Mouse (Mus musculus): ENCODE measurements at regions not wholly inside any gene's neighbourhood (a gene's known extent, or its start where the extent isn't known, plus 50 kb on each side); places are given as distances from the start of the nearest gene placed in this dataset.

DNA sequence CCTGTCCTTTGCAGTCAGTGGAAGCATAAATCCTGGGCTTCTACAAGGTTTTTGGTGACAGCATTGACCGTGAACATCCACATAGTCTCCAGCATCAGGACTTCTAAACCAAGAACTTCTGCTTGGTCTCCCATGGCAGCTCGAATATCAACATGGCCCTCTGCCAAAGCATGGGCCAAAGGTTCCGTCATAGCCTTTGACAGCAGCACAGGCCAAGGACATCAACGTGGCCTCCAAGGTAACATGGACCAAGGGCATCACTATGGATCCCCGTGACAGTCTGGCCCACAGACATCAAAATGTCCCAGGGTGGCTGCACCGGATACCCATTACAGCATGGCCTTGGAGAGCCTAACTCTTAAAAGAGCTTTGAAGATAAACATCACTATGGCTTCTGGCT lies 275.5 kb upstream of the Irx5 start:
- H3K4me3 ChIP-seq (replicated peaks; ENCODE audit: low read length): no peak overlapping the region
- peaks cover 3% of the 10 kb centered on the region; the same call in 1 of the 2 replicates for H3K9me3 ChIP-seq (ENCODE audit: low read length)
- no peaks in the 10 kb centered on the region for H3K36me3 ChIP-seq (ENCODE audit: insufficient read depth, low read length)
- peaks cover 5% of the 10 kb centered on the region for H3K4me1 ChIP-seq (replicated peaks; ENCODE audit: low read depth, low read length)
- peaks cover 9% of the 10 kb centered on the region; the same call in 1 of the 2 replicates for H3K27me3 ChIP-seq (ENCODE audit: insufficient read depth, low read length)
- no peak for TF ChIP-seq NANOG (IDR thresholded peaks at IDR 0.05; ENCODE audit: borderline replicate concordance, low read length)
- no peak for TF ChIP-seq POU5F1 (IDR thresholded peaks at IDR 0.05; ENCODE audit: borderline replicate concordance, low read length)
- TF ChIP-seq CTCF (conservative IDR thresholded peaks at IDR 0.05; ENCODE audit: low read length): no peak

DNA sequence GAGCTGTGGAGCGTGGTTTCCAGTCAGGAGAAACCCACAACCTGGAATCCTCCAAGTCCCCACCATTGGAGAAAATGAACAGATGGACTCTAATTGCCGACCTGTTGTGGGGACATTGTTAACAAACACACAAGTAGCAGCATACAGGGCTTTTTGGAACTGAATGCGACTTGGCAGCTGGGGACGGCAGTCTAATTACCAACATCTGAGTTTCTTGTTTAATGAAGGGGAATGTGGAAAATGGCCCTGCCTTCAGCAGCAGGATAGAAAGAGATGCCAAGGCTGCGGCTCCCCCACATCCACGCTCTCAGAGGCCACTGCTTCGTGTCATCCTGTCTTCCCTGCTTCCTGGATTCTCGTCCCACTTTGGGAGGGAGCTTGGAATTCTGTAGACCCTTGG lies 276.6 kb upstream of the Irx5 start:
- Histone ChIP-seq H3K36me3 (ENCODE audit: insufficient read depth, low read length) (no peaks in the 10 kb centered on the region), H3K9me3 (ENCODE audit: low read length) (peaks cover 3% of the 10 kb centered on the region; the same call in 1 of the 2 replicates), H3K4me1 (replicated peaks; ENCODE audit: low read depth, low read length) (peaks cover 5% of the 10 kb centered on the region), H3K27me3 (ENCODE audit: insufficient read depth, low read length) (peaks cover 13% of the 10 kb centered on the region; the same call in 1 of the 2 replicates), H3K4me3 (replicated peaks; ENCODE audit: low read length) (no peak overlapping the region)
- TF ChIP-seq POU5F1 (IDR thresholded peaks at IDR 0.05; ENCODE audit: borderline replicate concordance, low read length) (no peak), CTCF (conservative IDR thresholded peaks at IDR 0.05; ENCODE audit: low read length) (no peak), NANOG (IDR thresholded peaks at IDR 0.05; ENCODE audit: borderline replicate concordance, low read length) (no peak)

DNA sequence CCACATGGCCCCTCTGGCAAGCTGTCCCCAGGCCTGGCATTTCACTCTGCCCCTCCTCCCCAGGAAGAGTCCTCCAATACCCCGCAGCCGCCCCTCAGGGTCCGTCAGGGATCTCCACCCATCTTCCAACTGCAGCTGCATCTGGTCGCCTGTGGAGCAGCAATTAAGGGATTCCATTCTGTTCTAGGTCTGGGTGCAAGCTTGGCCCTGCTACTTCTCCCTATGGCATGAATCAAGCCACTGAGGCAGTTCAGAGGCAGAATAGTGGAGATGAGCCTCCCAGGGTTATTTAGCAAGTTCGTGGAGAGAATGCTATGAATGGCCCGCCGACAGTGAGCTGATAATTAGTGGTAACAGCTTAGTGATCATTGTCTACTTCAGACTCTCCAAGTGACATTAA lies 275.7 kb upstream of the Irx3 start:
- peaks cover 13% of the 10 kb centered on the region; the same call in 1 of the 2 replicates for H3K27me3 ChIP-seq (ENCODE audit: insufficient read depth, low read length)
- no peaks in the 10 kb centered on the region for H3K36me3 ChIP-seq (ENCODE audit: insufficient read depth, low read length)
- TF ChIP-seq NANOG (IDR thresholded peaks at IDR 0.05; ENCODE audit: borderline replicate concordance, low read length): no peak
- no peak for TF ChIP-seq CTCF (conservative IDR thresholded peaks at IDR 0.05; ENCODE audit: low read length)
- TF ChIP-seq POU5F1 (IDR thresholded peaks at IDR 0.05; ENCODE audit: borderline replicate concordance, low read length): no peak

DNA sequence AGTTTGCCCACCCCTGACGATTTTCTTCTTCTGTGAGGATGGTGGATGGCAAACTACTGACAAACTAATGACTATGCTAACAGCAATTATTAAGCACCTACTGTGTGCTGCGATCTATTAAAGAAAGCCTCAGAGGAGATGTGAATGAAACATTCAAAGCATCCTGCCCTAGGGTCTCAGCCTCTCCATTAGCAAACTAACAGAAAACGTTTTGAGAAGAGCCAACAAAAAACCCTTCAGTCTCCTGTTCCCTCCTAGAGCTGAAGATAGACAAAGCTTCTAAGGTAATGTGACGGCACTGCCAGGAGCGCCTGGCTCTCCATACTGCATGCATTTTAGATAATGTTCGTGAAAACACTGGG lies 270.4 kb upstream of the Irx3 start:
- peaks cover 9% of the 10 kb centered on the region for H3K9me3 ChIP-seq (ENCODE audit: low read length)
- no peaks in the 10 kb centered on the region for H3K36me3 ChIP-seq (ENCODE audit: insufficient read depth, low read length)
- peaks cover 10% of the 10 kb centered on the region; the same call in 1 of the 2 replicates for H3K27me3 ChIP-seq (ENCODE audit: insufficient read depth, low read length)
- peaks cover 58% of the 10 kb centered on the region for H3K4me1 ChIP-seq (replicated peaks; ENCODE audit: low read depth, low read length)
- H3K4me3 ChIP-seq (replicated peaks; ENCODE audit: low read length): no peak overlapping the region
- TF ChIP-seq NANOG (IDR thresholded peaks at IDR 0.05; ENCODE audit: borderline replicate concordance, low read length) (no peak), CTCF (conservative IDR thresholded peaks at IDR 0.05; ENCODE audit: low read length) (no peak), POU5F1 (IDR thresholded peaks at IDR 0.05; ENCODE audit: borderline replicate concordance, low read length) (no peak)

More for the DNA sequence above, 275.7 kb upstream of the Irx3 start:
- H3K4me1 ChIP-seq (replicated peaks; ENCODE audit: low read depth, low read length): peaks cover 15% of the 10 kb centered on the region
- no peak overlapping the region for H3K4me3 ChIP-seq (replicated peaks; ENCODE audit: low read length)
- peaks cover 9% of the 10 kb centered on the region for H3K9me3 ChIP-seq (ENCODE audit: low read length)

DNA sequence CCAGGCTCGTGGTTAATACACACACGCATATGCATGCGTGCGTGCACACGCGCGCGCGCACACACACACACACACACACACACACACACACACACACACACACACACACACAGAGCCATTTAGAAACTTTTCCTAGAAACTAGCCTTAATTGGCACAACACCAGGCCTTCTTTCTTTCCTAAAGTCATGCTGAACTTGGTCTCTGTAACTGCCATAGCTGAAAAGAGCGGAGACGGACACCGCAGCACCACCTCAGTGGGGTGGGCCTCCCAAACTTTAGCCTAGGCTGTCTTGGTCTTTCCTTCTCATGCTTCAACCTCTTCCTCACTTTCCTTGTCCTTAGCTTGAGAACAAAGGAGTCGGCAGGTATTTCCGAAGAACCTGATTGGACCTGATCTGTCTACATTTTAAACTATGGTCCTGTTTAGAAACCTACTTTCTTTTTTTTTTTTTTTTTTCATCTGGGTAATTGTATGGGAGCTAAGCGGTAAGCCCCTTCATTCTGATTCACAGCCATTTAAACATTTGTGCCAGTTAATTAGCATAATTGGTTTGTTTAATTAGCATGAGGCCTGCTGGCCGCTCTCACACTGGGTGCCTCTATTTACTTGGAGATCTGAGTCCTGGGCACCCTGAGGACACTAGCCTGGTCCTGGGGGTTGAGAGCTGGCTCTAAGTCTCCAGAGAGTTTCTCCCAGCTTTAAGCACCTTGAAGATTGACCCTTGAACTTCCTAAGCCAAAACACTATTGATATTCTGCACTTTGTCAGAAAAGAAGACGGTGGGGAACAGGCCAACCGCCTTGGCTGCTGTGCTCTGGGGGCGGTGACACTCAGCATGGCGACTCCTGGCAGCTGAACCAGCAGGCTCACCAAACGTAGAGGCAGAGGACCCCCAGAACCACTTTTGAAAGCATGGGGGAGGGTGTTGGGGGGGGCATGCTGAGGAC lies 269.7 kb upstream of the Irx3 start:
- peaks cover 64% of the 10 kb centered on the region for H3K4me1 ChIP-seq (replicated peaks; ENCODE audit: low read depth, low read length)
- peaks cover 9% of the 10 kb centered on the region; the same call in 1 of the 2 replicates for H3K27me3 ChIP-seq (ENCODE audit: insufficient read depth, low read length)
- TF ChIP-seq NANOG (IDR thresholded peaks at IDR 0.05; ENCODE audit: borderline replicate concordance, low read length) (no peak), POU5F1 (IDR thresholded peaks at IDR 0.05; ENCODE audit: borderline replicate concordance, low read length) (no peak), CTCF (conservative IDR thresholded peaks at IDR 0.05; ENCODE audit: low read length) (no peak)
- no peak overlapping the region for H3K4me3 ChIP-seq (replicated peaks; ENCODE audit: low read length)
- peaks cover 9% of the 10 kb centered on the region for H3K9me3 ChIP-seq (ENCODE audit: low read length)
- no peaks in the 10 kb centered on the region for H3K36me3 ChIP-seq (ENCODE audit: insufficient read depth, low read length)

DNA sequence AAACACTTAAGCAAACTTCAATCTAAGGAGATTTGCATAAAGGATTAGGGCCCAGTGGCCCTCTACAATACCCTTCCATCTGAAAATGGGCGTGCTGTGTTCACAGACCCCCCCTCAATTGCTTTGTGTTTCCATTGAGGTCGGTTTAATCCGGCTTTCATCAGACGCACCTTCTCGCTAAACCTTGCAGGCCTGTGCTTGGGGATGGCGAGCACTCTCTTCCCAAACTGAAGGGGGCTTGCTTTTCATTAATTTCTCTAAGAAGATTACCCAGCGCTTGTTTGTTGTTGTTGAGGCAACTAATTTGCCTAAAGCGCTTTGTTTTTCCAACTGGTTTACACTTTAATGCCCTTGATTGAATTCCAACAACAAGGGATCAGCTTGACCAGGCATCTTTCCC lies 268.8 kb upstream of the Irx3 start:
- H3K4me1 ChIP-seq (replicated peaks; ENCODE audit: low read depth, low read length): peaks cover 73% of the 10 kb centered on the region
- H3K4me3 ChIP-seq (replicated peaks; ENCODE audit: low read length): no peak overlapping the region
- peaks cover 6% of the 10 kb centered on the region; the same call in 1 of the 2 replicates for H3K27me3 ChIP-seq (ENCODE audit: insufficient read depth, low read length)
- peaks cover 9% of the 10 kb centered on the region for H3K9me3 ChIP-seq (ENCODE audit: low read length)
- H3K36me3 ChIP-seq (ENCODE audit: insufficient read depth, low read length): no peaks in the 10 kb centered on the region
- TF ChIP-seq NANOG (IDR thresholded peaks at IDR 0.05; ENCODE audit: borderline replicate concordance, low read length) (no peak), POU5F1 (IDR thresholded peaks at IDR 0.05; ENCODE audit: borderline replicate concordance, low read length) (no peak), CTCF (conservative IDR thresholded peaks at IDR 0.05; ENCODE audit: low read length) (no peak)

DNA sequence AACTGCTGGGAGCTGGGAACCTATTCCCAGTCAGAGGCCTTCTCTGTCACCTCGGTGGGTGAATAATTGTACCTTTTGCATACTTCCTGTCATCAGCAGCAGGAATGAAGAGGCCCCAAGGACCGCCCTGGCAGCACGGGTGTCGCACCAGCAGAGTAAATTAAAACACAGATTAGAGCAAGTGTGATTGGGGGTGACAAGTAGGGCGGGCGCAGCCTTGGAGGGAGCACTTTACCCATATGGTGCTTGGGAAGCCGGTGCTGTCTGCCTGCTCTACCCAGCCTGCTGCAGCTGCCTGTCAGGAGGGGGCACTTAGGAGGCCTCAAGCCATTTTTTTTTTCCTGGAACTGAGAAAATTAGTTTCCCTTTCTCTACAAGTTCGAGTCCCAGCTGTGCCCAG lies 264.6 kb upstream of the Irx3 start:
- Histone ChIP-seq H3K27me3 (ENCODE audit: insufficient read depth, low read length) (peaks cover 9% of the 10 kb centered on the region; the same call in 1 of the 2 replicates), H3K4me3 (replicated peaks; ENCODE audit: low read length) (no peak overlapping the region; the same call in 1 of the 2 replicates), H3K4me1 (replicated peaks; ENCODE audit: low read depth, low read length) (peaks cover 72% of the 10 kb centered on the region), H3K9me3 (ENCODE audit: low read length) (no peaks in the 10 kb centered on the region), H3K36me3 (ENCODE audit: insufficient read depth, low read length) (no peaks in the 10 kb centered on the region)
- no peak for TF ChIP-seq POU5F1 (IDR thresholded peaks at IDR 0.05; ENCODE audit: borderline replicate concordance, low read length)
- TF ChIP-seq NANOG (IDR thresholded peaks at IDR 0.05; ENCODE audit: borderline replicate concordance, low read length): no peak

DNA sequence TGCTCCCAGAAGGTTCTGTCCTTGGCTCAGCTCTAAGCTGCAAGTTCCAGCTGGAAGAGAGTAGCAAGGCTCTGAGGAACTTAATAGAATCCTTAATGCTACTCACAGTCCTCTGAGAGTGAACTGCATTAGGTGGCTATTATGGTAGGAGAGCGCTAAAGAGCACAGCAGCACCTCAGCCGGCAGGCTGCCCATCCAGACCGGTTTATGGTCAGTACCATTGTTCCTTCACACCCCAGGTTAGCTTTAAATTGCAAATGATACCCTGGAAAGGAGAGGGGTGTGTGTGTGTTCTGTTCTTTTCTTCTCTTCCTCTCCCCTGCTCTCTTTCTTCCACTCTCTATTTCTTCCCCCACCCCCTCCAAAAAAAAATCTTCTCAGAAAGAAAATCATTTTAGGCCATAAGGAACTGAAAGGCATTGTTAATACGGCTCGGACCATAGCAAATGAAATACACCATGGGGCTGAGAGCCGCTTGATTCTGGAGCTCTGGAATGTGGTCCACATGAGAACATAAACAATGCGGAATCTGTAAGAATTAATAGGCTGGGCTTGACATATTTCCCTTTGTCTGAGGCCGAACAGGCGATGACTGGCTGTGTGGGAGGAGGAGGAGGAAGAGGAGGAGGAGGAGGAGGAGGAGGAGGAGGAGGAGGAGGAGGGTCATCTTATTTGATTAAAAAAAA lies 263.8 kb upstream of the Irx3 start:
- H3K9me3 ChIP-seq (ENCODE audit: low read length): no peaks in the 10 kb centered on the region
- H3K4me3 ChIP-seq (replicated peaks; ENCODE audit: low read length): no peak overlapping the region
- H3K4me1 ChIP-seq (replicated peaks; ENCODE audit: low read depth, low read length): peaks cover 67% of the 10 kb centered on the region
- no peak for TF ChIP-seq POU5F1 (IDR thresholded peaks at IDR 0.05; ENCODE audit: borderline replicate concordance, low read length)
- no peak for TF ChIP-seq CTCF (conservative IDR thresholded peaks at IDR 0.05; ENCODE audit: low read length)
- TF ChIP-seq NANOG (IDR thresholded peaks at IDR 0.05; ENCODE audit: borderline replicate concordance, low read length): no peak
- H3K36me3 ChIP-seq (ENCODE audit: insufficient read depth, low read length): no peaks in the 10 kb centered on the region
- H3K27me3 ChIP-seq (ENCODE audit: insufficient read depth, low read length): peaks cover 9% of the 10 kb centered on the region; the same call in 1 of the 2 replicates

All from E14TG2a.4 (cell line).